Mouse (Mus musculus) G1E (cell line): ENCODE measurements around the gene Pdia4.
"Not testable (repeated sequence)": the region's sequence is repeated elsewhere in the genome, so short reads cannot be mapped to it uniquely, and the experiment has no call there.

Experiments
- CTCF ChIP-seq: IDR thresholded peaks from 2 replicates; pipeline ENCODE4 v1.5.1; 2012; ENCODE audit warnings: low read depth, low read length, inconsistent platforms, mixed read lengths
- GATA1 ChIP-seq: IDR thresholded peaks from 2 replicates; pipeline ENCODE4 v1.6.1; 2012; ENCODE audit warnings: borderline replicate concordance, low read length, inconsistent platforms, mixed read lengths
- TAL1 ChIP-seq: conservative IDR thresholded peaks from 2 replicates; pipeline ENCODE4 v1.6.1; 2012; ENCODE audit warnings: low read depth, low read length, inconsistent platforms, mixed read lengths

DNA sequence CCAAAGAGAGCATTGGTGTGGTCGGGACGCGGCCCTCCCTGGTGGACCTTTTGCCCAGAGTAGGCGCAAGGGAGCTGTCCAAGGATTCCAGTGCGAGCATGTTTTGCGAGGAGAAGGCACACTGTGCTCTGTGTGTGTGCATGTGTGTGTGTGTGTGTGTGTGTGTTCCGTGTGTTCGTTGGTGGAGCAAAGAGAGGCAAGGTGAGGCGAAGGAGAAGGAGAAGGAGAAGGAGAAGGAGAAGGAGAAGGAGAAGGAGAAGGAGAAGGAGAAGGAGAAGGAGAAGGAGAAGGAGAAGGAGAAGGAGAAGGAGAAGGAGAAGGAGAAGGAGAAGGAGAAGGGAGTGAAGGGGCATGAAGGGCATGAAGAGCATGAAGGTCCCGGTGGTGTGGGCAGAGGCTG is 50.5 kb downstream of the Pdia4 start:
- not testable (repeated sequence) for TF ChIP-seq CTCF, TAL1, GATA1
